In the genomic region with DNA sequence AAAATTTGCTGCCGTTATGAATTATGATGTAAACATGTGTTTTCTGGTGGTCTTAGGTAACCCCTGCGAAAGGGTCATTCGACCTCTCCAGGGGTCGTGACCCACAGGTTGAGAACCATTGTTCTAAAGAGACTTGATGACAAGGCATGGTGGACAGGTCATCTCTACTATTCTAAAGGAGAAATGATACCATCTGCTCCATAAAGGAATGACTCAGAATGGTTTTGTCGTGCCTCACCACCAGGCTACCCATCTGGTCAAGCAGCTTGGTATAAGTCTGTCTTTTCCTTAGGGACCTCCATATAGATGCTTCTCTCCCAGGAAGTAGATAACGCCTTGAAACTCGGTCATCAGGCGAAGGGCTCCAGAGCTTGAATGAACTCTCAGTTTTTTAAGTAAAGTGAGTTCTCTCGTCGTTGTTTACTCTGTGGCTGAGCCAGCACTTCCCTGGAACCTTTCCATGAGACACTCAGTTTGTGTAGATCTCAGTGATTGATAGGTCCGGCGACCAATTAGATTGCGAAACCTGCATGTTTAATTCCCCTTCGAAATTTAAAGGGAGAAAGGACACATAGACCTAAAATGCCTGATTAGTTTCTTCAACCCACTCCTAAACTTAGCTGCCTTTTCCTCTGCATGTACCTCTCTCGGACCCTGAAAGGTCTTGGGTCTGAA, we compare ENCODE assay signal across 13 mouse cellular contexts. TPM values are rescaled to one million over a fixed set of nuclear protein-coding genes. Genes with fewer than 3 reads are reported as not detected.
DNase-seq lines count a peak whose midpoint lies in the region.
"Had no signal": no experiment of that assay in that cellular context is flagged by ENCODE, and none has a peak within 500 bp of the region (broad histone marks: within the 10 kb centered on the region; RNA-seq: fewer than 3 reads in every experiment).

No protein-coding gene starts in this region.

- peak; percentile 34 for DNase-seq in cerebellum, adult 9-11 months
- no peak for DNase-seq in cerebellum, postnatal 10 days
- DNase-seq in left cerebral cortex, postnatal 14 days (ENCODE audit: low spot score in 2 of 2), result peak; percentile 53 to 55
- no peak for DNase-seq in left cerebral cortex, adult 8-10 months (ENCODE audit: low spot score in 2 of 2)
- peak; percentile 69 for DNase-seq in urinary bladder, postnatal 14 days (ENCODE audit: low spot score)
- DNase-seq in urinary bladder, postnatal 10 days (ENCODE audit: low spot score), result no peak
- DNase-seq in natural killer cell, adult 2 months (ENCODE audit: low spot score in 2 of 2), result no peak
- DNase-seq in adrenal gland, adult (ENCODE audit: inconsistent age in 2 of 2, low spot score in 1 of 2), result no peak
- DNase-seq: adrenal gland, postnatal 14 days; cerebellum, adult 11 months; heart, adult 18-20 months; heart, postnatal 10 days; kidney, adult 8-10 months had no signal

- intact Hi-C loops in left cerebral cortex, postnatal 14 days (cut with DNase I), result no loop called here

RNA-seq across cellular contexts. Expression of a gene that starts 10.5 kb away (rescaled TPM):
- total RNA-seq in left cerebral cortex, postnatal 14 days (2021), result 100 to 1,000 TPM; 117 to 127 TPM
- total RNA-seq in left cerebral cortex, adult 8-10 months (2022), result 100 to 1,000 TPM; 116 to 135 (median 120) TPM

RNA-seq across cellular contexts. Expression of a gene that starts 50.9 kb away (rescaled TPM):
- total RNA-seq in left cerebral cortex, postnatal 14 days (2021), result 10 to 100 TPM; 11.1 to 15.9 TPM
- total RNA-seq in left cerebral cortex, adult 8-10 months (2022), result 10 to 100 TPM; 12.9 to 15.7 (median 13.9) TPM

Comparison
In these comparisons a context has a peak if more than half of its experiments do, and no peak if none do; other contexts are left out.
1. DNase-seq: peak in cerebellum, adult 9-11 months (single experiment), left cerebral cortex, postnatal 14 days (2 of 2) and urinary bladder, postnatal 14 days (single experiment); none in cerebellum, postnatal 10 days (0 of 2), left cerebral cortex, adult 8-10 months (0 of 2), urinary bladder, postnatal 10 days (single experiment), natural killer cell, adult 2 months (0 of 2) and adrenal gland, adult (0 of 2).